In genomic region chr6:37723337-37723736, GRCm38 (mm10) we compare ENCODE assay signal across 8 mouse cellular contexts.
A peak's percentile ranks its signal among the peaks of the same experiment; 100 is the strongest.
DNase-seq lines count a peak whose midpoint lies in the region; ATAC-seq and TF ChIP-seq lines count a peak whose summit lies in the region.
"Had no signal": no experiment of that assay in that cellular context is flagged by ENCODE, and none has a peak within 500 bp of the region (broad histone marks: within the 10 kb centered on the region; RNA-seq: fewer than 3 reads in every experiment).

No protein-coding gene starts in this region.

- no peak overlapping the region for H3K4me3 ChIP-seq in intestine, embryonic 15.5 days (replicated peaks)

- intact Hi-C loops in left cerebral cortex, postnatal 36 days (cut with DNase I): no loop called here

- H3K9me3 ChIP-seq in intestine, embryonic 15.5 days: no peaks in the 10 kb centered on the region

- ATAC-seq in Patski: peak; percentile 91
- peak; percentile 61; the same call in 1 of the 2 replicates for ATAC-seq in intestine, embryonic 15.5 days
- ATAC-seq in megakaryocyte progenitor cell, adult 5-6 weeks (replicated peaks; ENCODE audit: poor library complexity): peak; percentile 87

- no peak for TF ChIP-seq CTCF in Patski (IDR thresholded peaks at IDR 0.05)

- in situ Hi-C loops in Patski (cut with MboI; ENCODE audit: low pct_unique_long_range_greater_than_20kb): no loop called here

- POLR2A ChIA-PET in Patski (lab: Charles Lee): interaction anchor here (0.5 to 1.4 kb wide), 2 partner anchors 24 to 76 kb away, joined by 4 to 5 read pairs; no protein-coding TSS in a partner anchor

- no peak overlapping the region for H3K4me2 ChIP-seq in intestine, embryonic 15.5 days (replicated peaks)

- no peaks in the 10 kb centered on the region for H3K36me3 ChIP-seq in intestine, embryonic 15.5 days

- H3K9ac ChIP-seq in intestine, embryonic 15.5 days: no peak overlapping the region

- CTCF ChIA-PET in Patski (lab: Charles Lee): interaction anchor here (0.9 to 1.6 kb wide), 3 partner anchors 8 to 40 kb away, joined by 3 read pairs; no protein-coding TSS in a partner anchor

- H3K27me3 ChIP-seq in Patski: no peaks in the 10 kb centered on the region
- H3K27me3 ChIP-seq in intestine, embryonic 15.5 days (replicated peaks): no peaks in the 10 kb centered on the region

- 47% methylated on average over 4 of the region's 4 CpGs for WGBS in intestine, embryonic 15.5 days

- H3K4me1 ChIP-seq in intestine, embryonic 15.5 days (replicated peaks): no peaks in the 10 kb centered on the region

- DNase-seq in left cerebral cortex, adult 11 months (ENCODE audit: low spot score): peak; percentile 23
- no peak for DNase-seq in left cerebral cortex, postnatal 36 days (ENCODE audit: low spot score in 2 of 2)
- DNase-seq in Patski (ENCODE audit: low read depth, low spot score): peak; percentile 95
- peak; percentile 13 to 26 for DNase-seq in cerebellum, postnatal 25 days
- no peak for DNase-seq in right cerebral cortex, postnatal 10 days (ENCODE audit: low spot score in 2 of 2)

- no peak overlapping the region for H3K27ac ChIP-seq in intestine, embryonic 15.5 days
- H3K27ac ChIP-seq: macrophage had no signal

Comparison
In these comparisons a context has a peak if more than half of its experiments do, and no peak if none do; other contexts are left out.
1. DNase-seq: peak in left cerebral cortex, adult 11 months (single experiment), Patski (single experiment) and cerebellum, postnatal 25 days (2 of 2); none in left cerebral cortex, postnatal 36 days (0 of 2) and right cerebral cortex, postnatal 10 days (0 of 2).
2. Peak in every context shown above with its lines, with median percentiles within 50 percentile points of each other: ATAC-seq.